Mouse (Mus musculus) megakaryocyte-erythroid progenitor cell, adult 5-6 weeks (primary cell): ENCODE results near the gene Pdxdc1. TPM values are rescaled to one million over a fixed set of nuclear protein-coding genes. Genes with fewer than 3 reads are reported as not detected.
"Not testable (repeated sequence)": the region's sequence is repeated elsewhere in the genome, so short reads cannot be mapped to it uniquely, and the experiment has no call there.

ENCODE experiments used
- ATAC-seq: replicated peaks from 2 replicates; pipeline ENCODE4 v1.8.0; 2016; ENCODE audit warnings: mild to moderate bottlenecking, inconsistent platforms; ENCODE audit not compliant: severe bottlenecking, poor library complexity, low FRiP score, low TSS enrichment
- total RNA-seq, 2 experiments: library from RNA; stranded (forward) in 1 of 2; stranded (reverse) in 1 of 2; fragments of 200-1000, 215-1000 nt in 1 of 2; fragments of >200 nt in 1 of 2; fragmentation: Nextera tagmentation in 1 of 2; gene quantifications; 2 replicates each; pipeline ENCODE4 v1.2.3; 2014 to 2017

Pdxdc1 gene
- total RNA-seq, 2 experiments from 2014 or later = 58.5 to 74.5 TPM

DNA sequence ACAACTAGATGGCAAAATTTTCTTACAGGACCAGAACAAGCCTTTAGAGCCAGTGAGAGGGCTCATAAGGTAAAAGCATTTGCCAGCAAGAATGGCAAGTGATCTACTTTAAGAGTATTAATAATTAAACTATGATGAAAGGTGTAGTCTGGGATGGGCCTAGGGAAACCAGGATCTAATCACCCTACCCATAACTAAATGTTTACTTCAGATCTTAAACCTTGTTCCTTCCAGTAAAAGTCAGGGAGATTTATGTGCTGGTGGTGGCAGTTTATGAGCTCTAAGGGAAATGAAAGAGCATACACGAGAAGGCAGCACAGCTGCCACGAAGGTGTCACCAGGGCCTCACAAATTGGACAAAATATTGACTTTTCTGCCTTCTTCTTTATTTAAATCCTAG is 8.8 kb downstream of the Pdxdc1 start:
- ATAC-seq = no peak

DNA sequence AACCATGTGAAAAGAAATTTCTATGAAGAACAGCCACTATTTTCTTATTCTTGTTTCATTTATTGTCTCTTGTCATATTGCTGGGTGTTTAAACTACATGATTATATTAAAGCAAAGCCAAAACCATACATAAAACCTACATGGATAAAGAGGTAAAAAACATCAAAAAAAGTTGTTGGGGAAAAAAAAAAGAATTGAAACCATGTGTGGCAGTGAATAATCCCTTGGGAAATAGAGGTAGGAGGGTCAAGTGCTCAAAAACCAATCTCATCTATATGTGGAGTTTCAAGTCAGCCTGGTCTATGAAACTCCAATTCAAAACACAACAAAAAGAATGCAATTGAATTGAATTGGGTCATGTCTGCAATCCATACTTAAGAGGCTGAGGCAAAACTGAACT is 10.1 kb downstream of the Pdxdc1 start:
- no peak for ATAC-seq

DNA sequence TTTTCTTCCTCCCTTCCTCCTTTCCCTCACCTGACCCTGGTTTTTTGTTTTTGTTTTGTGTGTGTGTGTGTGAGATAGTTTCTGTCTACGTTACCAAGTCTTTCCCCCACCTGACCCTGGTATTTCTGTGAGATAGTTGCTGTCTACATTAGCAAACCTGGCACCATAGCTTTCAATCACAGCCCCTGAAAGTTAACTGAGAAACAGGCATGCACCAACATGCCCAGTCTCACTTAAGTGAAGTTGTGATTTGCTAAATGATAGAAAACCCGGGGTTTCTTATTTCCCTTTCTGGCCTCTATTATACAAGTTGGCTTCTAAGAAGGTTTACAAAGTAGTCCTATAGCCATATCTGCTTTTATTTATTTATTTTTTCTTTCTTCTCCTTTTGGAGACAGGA is 12.5 kb downstream of the Pdxdc1 start:
- ATAC-seq = no peak

DNA sequence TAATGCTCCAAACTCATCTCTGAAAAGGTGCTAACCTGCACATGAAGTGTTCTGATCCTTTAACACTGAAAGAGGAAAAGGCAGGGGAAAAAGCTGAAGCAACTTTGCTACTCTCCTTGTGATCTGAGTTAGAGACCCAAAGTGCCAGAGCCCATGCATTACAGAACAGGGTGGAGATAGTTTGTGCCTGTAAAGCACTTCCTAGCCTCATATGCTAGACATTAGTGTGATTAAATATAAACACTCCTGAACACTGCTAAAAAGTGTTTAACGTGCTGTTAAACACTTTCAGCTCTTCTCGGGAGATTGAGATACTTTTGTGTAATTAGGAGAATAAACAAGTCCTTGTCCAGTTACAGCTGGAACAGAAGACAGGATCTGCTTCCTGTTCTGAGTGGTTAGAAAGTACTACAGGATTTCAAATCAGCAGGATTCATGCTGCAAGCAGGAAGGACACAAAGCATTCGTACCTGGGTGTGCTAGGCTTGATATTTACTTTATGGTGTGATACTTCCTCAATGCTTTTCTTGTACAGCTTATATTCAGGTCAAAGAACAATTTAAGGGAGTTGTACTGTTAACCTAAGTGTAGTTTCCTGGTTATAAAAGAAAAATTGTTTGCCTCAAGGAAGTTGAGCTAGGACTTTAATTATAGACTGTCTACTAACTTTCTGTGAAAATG is 19.7 kb downstream of the Pdxdc1 start:
- no peak for ATAC-seq

DNA sequence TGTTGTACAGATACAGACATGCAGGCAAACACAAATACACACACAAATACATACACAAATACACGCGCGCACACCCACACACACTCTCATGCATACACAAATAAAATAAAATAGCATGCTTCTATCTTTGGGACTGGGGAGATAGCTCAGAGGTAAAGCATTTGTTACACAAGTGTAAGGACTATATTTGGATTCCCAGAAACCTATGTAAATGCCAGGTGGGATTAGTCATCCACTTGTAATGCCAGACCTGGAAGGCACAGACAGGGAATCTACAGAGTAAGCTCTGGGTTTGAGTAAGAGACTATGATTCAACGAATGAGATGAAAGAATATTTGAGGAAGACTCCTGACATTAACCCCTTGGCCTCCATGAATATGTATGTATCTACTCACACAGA is 27.4 kb downstream of the Pdxdc1 start:
- ATAC-seq = no peak

DNA sequence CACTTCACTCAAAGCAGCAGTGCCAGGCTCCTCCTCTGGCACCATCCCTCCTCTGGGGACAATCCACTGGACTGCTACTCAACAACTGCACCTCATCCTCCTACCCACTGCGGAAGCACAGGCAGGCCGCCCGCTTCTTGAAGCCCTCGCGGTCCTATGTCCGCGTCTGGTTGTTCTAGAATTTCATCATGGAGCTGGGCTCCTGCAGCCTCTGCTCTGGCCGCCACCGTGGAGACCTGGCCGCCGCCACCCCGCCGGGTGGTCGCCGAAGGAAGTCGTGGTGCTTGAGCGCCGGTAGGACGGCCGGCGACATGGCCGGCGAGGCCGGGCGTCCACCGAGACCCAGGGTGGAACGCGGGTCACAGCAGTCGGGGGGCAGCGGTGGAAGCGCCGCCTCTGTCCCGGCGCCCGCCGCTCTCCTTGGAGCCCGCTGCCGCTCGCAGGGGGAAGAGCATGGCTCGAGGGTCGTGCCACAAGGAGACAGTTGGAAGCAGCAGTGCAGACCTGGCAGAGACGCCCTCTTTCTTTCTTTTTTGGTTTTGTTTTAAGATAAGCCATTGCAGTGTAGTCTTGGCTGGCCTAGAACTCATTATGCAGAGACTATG is 34.9 kb downstream of the Pdxdc1 start:
- no peak for ATAC-seq

DNA sequence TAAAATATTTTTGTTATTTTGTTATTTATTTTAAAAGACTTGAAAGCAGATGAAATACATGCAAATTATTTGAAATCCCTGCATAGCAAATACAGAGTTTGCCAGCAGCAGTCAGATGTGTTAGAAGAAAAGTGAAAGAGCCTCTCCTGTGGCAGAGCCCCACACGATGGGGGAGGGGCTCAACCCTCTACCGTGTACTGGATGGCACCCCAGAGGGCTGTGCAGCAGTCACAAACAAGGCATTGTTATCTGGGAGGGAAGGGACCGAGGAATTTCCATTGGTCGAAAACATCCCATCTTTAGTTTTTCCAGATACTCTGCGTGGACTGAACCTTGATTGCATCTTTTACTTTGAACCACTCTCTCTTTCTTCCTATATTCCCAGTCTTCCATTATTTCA is 35.5 kb downstream of the Pdxdc1 start:
- ATAC-seq = not testable (repeated sequence)

DNA sequence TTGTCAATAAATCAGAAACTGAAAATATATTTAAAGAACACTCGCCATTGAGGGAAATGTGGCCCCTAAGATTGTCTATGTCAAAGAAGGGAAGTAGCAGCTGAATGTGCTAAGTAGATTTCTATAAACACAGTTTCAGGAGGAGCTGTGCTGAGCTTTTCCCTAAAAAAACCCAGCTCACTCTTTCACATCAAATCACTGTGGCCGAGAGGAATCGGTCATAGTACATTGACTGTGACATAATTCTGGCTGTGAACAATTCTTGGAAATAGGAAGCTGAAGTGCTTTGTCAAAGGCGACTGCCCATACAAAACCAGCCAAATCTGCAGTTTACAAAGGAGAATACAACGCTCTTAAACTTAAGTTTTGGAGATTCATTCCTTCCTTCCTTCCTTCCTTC is 36.3 kb downstream of the Pdxdc1 start:
- ATAC-seq = no peak

DNA sequence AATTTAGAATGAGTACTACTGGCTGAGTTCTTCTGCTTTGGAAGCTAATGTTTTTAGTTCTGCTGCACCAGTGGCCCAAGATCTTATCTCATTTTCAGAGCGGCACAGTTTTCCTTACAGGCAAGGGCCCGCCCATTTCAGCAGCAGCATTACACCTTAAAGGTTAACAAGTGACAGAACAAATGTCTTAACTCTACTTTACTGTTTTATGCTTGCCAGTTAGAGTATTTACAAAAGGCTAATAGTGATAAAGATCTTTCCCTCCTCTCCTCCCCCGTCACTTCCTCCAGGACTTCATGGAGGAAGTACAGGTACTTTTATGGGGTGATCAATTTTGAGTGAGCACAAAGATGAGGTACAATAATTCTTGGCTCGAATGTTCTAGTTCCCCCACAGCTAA is 36.9 kb downstream of the Pdxdc1 start:
- no peak for ATAC-seq

DNA sequence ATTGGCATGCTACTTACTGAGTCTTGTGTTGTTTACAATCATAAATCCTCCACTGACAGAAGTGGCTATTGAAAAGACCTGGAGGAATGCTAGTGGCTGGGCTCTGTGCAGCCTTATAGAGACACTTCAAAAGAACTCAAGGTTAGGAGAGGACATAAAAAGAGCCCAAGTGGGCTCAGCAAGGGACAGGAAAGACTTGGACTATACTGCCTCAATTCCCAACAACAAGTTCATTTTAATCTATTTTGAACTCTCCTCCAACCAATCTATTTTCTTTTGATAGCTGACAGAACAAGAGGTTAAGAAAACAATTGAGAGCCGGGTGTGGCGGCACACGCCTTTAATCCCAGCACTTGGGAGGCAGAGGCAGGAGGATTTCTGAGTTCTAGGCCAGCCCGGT is 49.0 kb downstream of the Pdxdc1 start:
- no peak for ATAC-seq

DNA sequence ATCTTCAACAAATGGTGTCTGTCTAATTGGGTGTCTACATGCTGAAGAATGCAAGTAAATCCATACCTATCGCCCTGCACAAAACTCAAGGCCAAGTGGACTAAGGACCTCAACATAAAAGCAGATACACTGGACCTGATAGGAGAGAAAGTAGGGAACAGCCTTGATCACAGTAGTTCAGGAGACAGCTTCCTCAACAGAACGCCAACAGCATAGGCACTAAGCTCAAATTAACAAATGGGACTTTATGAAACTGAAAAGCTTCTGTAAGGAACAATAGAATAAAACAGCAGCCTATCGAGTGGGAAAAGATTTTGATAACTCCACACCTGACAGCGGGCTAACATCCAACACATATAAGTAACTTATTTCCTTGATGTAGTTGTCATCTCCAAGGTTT is 51.5 kb downstream of the Pdxdc1 start:
- no peak for ATAC-seq

DNA sequence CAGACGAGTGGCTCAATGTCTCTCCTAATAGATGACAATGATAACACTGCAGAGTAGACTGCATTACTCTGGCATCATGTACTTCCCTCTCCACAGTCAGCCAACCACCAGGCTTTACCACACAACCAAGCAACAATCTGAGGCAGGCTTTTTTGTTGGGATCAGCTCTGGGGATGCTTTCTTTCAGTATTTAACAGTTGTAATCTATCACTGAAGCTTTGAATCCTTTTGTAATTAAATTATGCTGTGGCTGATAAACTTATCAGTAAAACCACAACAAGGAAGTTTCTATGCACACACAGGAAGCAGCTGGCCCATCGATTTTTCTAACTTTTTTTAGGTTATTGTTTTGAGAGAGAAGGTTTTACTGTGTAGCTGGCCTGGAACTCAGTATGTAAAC is 54.6 kb downstream of the Pdxdc1 start:
- ATAC-seq = peak; percentile 55; the same call in 1 of the 2 replicates

DNA sequence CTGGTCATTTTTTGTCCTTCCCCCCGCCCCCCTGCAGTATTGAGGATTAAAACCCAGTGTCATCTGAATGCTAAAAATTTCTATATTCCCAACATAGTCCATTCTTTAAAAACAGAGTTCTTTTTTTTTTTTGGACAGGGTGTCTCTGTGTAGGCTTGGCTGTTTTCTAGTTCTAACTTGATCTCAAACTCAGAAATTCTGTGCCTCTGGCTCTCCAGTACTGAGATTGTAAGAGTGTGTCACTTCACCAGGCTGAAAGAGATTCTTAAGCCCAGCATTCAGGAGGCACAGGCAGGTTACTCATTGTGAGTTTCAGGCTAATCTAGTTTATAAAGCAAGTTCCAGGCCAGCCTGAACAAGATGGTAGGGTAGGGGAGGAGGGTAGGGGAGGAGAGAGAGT is 56.3 kb downstream of the Pdxdc1 start:
- no peak for ATAC-seq

DNA sequence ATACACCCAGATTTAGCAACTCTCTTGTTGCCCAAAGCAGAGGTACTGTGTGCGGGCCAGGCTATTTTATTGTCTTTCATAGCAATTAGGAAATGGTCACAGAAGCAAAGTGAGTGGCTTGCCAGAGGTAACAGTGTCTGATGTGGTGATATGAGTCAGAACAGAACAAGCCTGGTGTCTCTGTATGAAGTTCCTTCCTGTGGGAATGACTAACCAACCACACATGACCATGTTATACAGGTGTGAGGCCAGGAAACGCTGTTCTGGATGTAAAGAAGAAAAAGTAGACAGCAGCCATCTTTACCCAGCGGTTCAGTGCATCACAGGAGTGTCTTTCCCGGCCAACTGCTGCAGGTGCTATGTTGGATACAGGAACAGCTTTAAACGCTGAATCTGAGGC is 57.9 kb downstream of the Pdxdc1 start:
- ATAC-seq = no peak

DNA sequence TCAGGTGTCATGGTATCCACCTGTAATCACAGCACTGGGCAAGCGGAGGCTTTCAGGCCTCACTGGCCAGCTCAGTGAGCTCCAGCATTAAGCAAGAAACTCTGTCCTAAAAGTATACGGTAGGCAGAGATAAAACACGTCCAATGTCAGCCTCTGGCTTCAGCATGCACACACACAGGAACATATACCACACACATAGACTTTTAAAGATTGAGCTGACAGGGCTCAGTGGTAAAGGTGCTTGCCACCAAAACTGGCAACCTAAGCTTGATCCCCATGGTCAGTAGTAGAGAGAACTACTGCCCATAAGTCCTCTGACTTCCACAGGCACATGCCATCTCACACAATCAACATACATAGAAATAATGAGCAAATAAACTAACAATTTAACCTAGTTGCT is 62.0 kb downstream of the Pdxdc1 start:
- ATAC-seq = no peak

DNA sequence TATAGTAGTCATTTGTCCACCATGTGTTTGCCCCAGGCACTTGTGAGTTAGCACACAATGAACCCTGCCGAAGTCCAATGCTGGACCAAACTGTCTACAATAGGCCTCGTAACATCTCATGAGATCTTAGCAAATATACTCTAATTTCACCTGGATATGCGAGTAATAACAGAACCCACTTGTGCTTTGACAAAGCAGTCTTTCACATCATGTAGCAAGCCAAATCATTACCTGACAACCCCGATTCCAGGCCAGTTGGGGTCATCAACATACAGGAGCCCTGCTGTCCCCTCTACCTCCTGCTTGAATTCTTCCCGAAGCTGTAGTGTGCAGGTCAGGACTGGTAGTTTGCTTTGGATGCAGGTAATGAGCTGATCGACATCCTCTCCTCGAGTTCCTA is 62.9 kb downstream of the Pdxdc1 start:
- ATAC-seq = no peak

DNA sequence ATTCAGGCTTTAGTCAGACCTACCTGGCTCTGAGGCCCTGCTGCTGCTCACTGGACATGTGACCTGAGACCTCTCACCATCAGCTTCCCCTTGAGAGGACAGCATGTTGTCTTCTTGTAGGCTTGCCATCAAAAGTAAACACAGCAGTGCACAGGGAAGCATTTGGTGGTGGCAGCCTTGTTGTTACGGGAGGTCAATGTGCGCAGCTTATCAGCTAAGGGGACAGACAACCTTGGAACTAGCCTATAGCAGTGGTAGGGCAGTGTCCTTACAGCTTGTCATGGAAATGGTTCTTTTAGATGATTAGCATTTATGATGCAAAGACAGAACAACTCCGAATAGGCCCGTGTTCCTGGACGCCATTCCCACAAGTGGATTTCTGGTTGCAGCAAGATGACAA is 68.5 kb downstream of the Pdxdc1 start:
- no peak for ATAC-seq

DNA sequence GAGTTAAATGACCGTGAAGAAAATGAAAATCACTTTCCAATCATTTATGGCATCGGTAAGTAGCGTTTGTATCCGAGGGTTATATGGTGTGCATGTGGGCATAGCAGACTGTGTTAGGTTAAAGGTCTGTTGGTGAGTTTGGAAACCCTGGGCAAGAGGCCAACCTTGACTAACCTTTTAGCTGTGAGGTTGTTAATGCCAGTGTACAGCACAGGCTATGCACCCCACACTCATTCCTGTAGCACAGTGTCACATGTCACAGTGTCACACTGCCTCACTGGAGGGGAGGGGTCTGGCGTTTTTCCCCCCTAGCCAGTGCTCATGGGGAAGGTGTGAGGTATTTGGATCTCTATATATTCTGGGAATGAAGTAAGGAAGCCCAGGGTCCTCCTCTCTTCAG is 71.3 kb downstream of the Pdxdc1 start:
- ATAC-seq = no peak

DNA sequence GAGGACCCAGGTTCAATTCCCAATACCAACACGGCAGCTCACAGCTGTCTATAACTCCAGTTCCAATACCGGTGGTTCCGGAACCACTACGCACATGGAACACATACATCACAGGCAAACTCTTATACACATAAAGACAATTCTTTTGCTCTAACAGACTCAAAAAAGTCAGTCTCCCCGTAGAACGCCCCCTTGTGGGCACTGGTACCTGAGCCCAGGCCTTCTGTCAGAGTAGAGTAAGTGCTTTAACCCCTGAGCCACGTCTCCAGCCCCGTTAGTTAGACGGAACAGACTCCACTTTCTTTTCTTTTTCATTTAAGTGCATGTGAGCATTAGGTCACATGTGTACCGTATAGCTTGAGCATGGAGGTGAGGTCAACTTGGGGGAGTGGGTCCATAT is 72.5 kb downstream of the Pdxdc1 start:
- ATAC-seq = no peak

DNA sequence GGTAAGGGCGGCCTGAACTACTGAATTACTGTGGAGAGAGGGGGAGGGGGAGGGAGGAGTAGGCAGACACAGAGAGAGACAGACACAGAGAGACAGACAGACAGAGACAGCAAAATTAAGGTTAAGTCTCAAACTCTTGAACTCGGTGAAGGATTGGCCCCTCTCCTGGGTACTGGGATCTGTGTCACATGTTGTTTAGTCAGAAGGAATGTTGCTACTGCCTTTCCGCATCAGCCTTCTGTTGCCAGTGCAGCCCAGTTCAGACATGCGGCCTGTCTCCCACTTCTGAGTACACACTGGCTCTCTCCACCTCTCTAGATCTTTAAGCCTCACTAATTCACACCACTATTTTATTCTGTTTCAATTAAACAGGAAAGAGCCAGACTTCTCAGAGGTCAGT is 76.4 kb downstream of the Pdxdc1 start:
- ATAC-seq = no peak

DNA sequence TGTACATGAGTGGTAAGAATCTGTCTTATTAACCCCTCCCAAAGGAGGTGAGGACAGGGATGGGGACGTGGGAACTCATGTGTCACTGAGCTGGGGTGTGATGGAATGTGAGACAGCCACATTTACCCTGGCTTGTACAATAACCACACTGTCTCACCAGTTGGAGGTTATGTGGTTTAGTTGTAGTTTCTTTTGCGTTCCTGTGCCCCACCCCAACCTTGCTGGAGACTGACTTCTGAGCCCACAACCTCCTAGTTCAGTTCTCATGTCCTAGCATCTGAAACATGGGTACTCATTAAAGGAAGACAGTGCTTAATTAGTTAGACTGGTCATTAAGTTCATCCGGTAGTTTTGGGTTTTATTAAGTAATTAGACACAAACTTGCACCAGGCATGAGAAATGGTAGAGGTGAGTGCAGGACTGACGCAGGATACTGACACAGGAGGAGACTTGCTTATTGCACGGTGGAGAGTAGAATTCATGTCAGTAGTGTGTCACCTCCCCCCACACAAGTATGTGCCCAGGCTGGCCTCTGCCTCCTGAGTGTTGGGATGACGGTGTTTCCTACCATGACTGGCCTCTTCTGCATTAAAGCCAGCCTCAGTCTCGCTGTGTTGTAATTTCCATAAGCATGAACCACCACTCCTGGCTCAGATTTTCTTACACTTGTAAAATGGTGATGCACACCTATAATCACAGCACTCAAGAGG is 77.0 kb downstream of the Pdxdc1 start:
- ATAC-seq = no peak
